Mouse (Mus musculus) midbrain, embryonic 14.5 days (tissue): ENCODE results near the gene Stc2. TPM values are rescaled to one million over a fixed set of nuclear protein-coding genes. Genes with fewer than 3 reads are reported as not detected.

ENCODE experiments used
- ATAC-seq: fragments of 200-750 bp; cut with Nextera tagmentation; 2 replicates; pipeline ENCODE4 v1.8.0; 2017; ENCODE audit warnings: moderate number of reproducible peaks, moderate library complexity; ENCODE audit not compliant: low FRiP score, low TSS enrichment
- DNase-seq: peaks from one replicate; pipeline ENCODE4 v3.0.0-alpha.2; 2015
- H3K27ac ChIP-seq: fragments of 300-500 bp; sonication (generic); replicated peaks from 2 replicates; pipeline ENCODE4 v1.5.1; 2014; ENCODE audit warnings: mild to moderate bottlenecking, low read depth, low read length, moderate library complexity
- H3K27me3 ChIP-seq: fragments of 300-500 bp; sonication (generic); 2 replicates; pipeline ENCODE4 v1.6.1; 2014; ENCODE audit warnings: low read length, control low read depth, mixed read lengths; ENCODE audit not compliant: control insufficient read depth, insufficient read depth
- H3K36me3 ChIP-seq: fragments of 300-500 bp; sonication (generic); 2 replicates; pipeline ENCODE4 v1.6.1; 2014; ENCODE audit warnings: low read length, control low read depth; ENCODE audit not compliant: control insufficient read depth, insufficient read depth
- H3K4me1 ChIP-seq: fragments of 300-500 bp; sonication (generic); 2 replicates; pipeline ENCODE4 v1.6.1; 2014; ENCODE audit warnings: mild to moderate bottlenecking, antibody characterized with exemption, low read length, control low read depth; ENCODE audit not compliant: control insufficient read depth, insufficient read depth
- H3K4me2 ChIP-seq: fragments of 300-500 bp; sonication (generic); 2 replicates; pipeline ENCODE4 v1.6.1; 2014; ENCODE audit warnings: mild to moderate bottlenecking, low read length, moderate library complexity
- H3K4me3 ChIP-seq: fragments of 300-500 bp; sonication (generic); replicated peaks from 2 replicates; pipeline ENCODE4 v1.5.1; 2014; ENCODE audit warnings: low read depth, low read length
- H3K9ac ChIP-seq: fragments of 300-500 bp; sonication (generic); replicated peaks from 2 replicates; pipeline ENCODE4 v1.6.1; 2014; ENCODE audit warnings: mild to moderate bottlenecking, low read length, moderate library complexity
- H3K9me3 ChIP-seq: fragments of 300-500 bp; sonication (generic); 2 replicates; pipeline ENCODE4 v1.6.1; 2016; ENCODE audit warnings: low read length, control low read depth, mixed read lengths; ENCODE audit not compliant: control insufficient read depth
- WGBS: fragments of 180-500 bp; shearing (Covaris S2); extraction: QIAGEN DNeasy Blood & Tissue Kit; methylation state at CpG from one replicate; pipeline ENCODE4 v1.1.7; 2014; 5-methylcytosine and 5-hydroxymethylcytosine counted together
- polyA plus RNA-seq: library from polyadenylated mRNA; unstranded; fragments of >200 nt; fragmentation: Nextera tagmentation; extraction: Ambion mirVana; gene quantifications from 2 replicates; pipeline ENCODE4 v1.2.1, GENCODE M21; 2014

Gene Stc2
- polyA plus RNA-seq, 1 experiment from 2014 or later, result 0.97 TPM

DNA sequence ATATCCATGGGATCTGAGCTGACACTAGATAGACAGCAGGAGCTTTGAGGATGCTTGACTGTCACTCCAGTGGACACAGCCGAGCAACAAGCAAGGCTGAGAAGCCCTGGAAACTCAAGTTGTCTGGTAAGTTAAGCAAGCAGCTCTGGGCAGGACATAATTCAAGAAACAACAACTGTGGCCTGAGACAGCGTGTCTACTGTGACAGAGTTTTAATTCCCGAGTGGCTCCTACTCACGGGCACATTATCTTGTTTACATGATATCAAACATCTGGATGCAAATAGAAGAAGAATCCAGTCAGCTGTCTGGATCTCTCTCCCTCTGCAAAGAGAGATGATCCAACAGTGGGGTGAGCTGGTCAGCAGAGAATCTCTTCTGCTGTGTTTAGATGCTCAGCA lies 19.0 kb upstream of the Stc2 start:
- Histone ChIP-seq H3K9me3 (no peaks in the 10 kb centered on the region), H3K27ac (no peak overlapping the region), H3K4me3 (no peak overlapping the region), H3K9ac (no peak overlapping the region), H3K27me3 (no peaks in the 10 kb centered on the region), H3K4me2 (no peak overlapping the region), H3K36me3 (no peaks in the 10 kb centered on the region), H3K4me1 (no peaks in the 10 kb centered on the region)
- 79% methylated on average over 4 of the region's 4 CpGs for WGBS
- DNase-seq (no peak), ATAC-seq (no peak)

DNA sequence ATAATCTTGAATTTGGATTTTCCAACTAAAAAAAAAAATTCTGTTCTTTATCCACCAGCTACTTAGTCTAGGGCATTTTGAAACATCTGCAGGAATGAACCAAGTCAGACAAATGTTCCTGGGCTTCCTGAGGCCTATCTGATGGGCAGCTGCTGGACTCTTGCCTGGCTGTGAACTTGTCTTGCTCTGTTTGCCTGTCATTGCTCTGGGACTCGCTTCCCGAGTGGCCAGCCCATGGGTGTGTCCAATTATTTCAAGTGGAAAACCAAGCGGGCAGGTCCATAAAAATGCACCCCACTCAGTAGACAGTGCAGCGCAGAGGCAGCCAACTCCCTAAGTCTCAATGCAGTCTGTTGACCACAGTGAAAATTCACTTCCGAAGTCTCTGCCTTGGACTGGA lies 17.7 kb upstream of the Stc2 start:
- WGBS, result 90% methylated on average over 5 of the region's 5 CpGs
- H3K9ac ChIP-seq, result no peak overlapping the region
- no peak for DNase-seq

DNA sequence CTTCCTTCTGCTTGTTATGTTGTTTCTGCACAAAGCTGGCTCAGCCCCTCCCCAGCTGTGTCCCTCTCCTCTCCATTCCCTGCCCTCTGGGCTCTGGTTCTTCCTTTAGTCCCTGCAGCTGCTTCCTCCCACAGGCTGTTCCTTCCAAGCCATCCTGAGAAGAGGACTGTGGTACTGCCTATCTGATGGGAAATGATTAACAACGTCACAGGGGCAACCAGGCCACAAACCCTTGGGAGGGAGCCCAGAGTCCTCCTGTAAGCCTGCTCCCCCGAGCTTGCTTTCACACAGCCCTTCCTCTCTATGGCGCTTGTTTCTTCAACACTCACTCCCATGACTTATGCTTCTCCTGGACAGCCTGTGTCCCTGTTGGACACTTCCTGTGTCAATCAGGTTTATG lies 16.7 kb upstream of the Stc2 start:
- H3K27me3 ChIP-seq, result no peaks in the 10 kb centered on the region
- H3K4me2 ChIP-seq, result no peak overlapping the region
- ATAC-seq (no peak), DNase-seq (no peak)
- H3K36me3 ChIP-seq, result no peaks in the 10 kb centered on the region
- H3K27ac ChIP-seq, result no peak overlapping the region
- no peak overlapping the region for H3K9ac ChIP-seq
- no peaks in the 10 kb centered on the region for H3K4me1 ChIP-seq
- H3K9me3 ChIP-seq, result no peaks in the 10 kb centered on the region
- H3K4me3 ChIP-seq, result no peak overlapping the region
- WGBS, result 83% methylated on average over 3 of the region's 3 CpGs

More for the DNA sequence above, 17.7 kb upstream of the Stc2 start:
- no peak for ATAC-seq
- Histone ChIP-seq H3K27me3 (no peaks in the 10 kb centered on the region), H3K4me1 (no peaks in the 10 kb centered on the region), H3K4me3 (no peak overlapping the region), H3K27ac (no peak overlapping the region), H3K36me3 (no peaks in the 10 kb centered on the region), H3K9me3 (no peaks in the 10 kb centered on the region), H3K4me2 (no peak overlapping the region)

DNA sequence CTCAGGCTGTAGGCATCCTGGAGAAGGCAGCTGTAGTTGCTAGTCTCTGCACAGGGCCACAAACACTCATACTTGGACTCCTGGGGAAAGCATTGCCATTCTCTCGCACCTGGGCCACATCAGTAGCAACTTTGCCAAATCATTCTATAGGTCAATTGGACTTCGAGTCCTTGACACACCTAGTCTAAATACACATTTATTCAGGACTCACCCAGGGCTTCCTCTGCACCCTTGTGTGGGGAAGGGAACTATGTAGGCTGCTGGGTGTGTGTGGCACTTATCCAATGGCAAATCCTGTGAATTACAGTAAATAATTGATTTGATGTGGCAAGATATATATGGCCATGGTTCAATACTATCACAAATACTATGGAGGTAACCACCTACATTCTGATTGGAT lies 14.1 kb upstream of the Stc2 start:
- 91% methylated on average over 2 of the region's 2 CpGs for whole genome bisulfite sequencing
- no peak for DNase-seq

DNA sequence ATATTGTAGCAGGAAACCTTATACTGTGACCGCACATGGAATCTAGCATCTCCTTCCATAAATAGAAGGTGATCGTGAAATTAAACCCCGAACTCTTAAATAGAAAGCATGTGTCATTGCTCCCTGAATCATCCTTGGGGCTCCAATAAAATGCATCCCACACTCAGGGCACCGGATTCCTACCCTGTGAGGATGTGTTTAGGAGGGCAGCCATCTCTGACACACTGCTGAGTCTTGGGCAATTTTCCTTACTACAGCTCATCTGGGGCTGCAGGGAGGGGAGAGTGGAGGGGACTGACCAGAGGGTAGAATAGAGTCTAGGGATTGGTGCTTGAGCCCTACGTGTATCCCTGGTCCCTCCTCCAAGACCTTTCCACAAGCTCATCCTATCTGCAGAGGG lies 12.3 kb upstream of the Stc2 start:
- no peak overlapping the region for H3K9ac ChIP-seq
- 82% methylated on average over 5 of the region's 5 CpGs for WGBS
- H3K9me3 ChIP-seq, result no peaks in the 10 kb centered on the region
- ATAC-seq (no peak), DNase-seq (no peak)
- no peaks in the 10 kb centered on the region for H3K4me1 ChIP-seq
- H3K4me3 ChIP-seq, result no peak overlapping the region
- H3K36me3 ChIP-seq, result no peaks in the 10 kb centered on the region
- no peak overlapping the region for H3K4me2 ChIP-seq
- H3K27me3 ChIP-seq, result no peaks in the 10 kb centered on the region
- H3K27ac ChIP-seq, result no peak overlapping the region

More for the DNA sequence above, 14.1 kb upstream of the Stc2 start:
- Histone ChIP-seq H3K4me1 (no peaks in the 10 kb centered on the region), H3K4me3 (no peak overlapping the region), H3K36me3 (no peaks in the 10 kb centered on the region), H3K4me2 (no peak overlapping the region), H3K9me3 (no peaks in the 10 kb centered on the region), H3K9ac (no peak overlapping the region), H3K27me3 (no peaks in the 10 kb centered on the region), H3K27ac (no peak overlapping the region)
- no peak for ATAC-seq

DNA sequence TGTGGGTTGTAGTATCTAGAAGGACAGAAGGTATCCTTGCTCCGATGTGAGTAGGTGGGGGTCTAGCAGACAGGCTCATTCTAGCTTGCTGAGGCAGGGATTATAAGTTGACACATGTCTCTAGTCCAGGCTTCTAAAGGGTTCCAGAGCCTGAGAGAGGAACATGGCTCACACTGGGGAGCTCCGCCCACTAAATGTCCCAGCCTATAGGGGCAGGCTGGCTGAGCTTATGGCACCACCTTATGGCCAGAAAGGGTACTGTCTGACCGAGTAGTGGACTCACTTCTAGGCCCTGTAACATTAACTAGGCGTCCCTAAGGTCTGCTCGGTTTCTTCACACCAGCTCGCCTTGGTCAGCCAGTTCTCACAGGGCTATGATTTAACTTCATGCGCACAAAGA lies 3.6 kb upstream of the Stc2 start:
- DNase-seq (peak; percentile 25), ATAC-seq (no peak)
- Histone ChIP-seq H3K9me3 (no peaks in the 10 kb centered on the region), H3K4me1 (peaks cover 13% of the 10 kb centered on the region), H3K4me2 (no peak overlapping the region), H3K27me3 (peaks cover 27% of the 10 kb centered on the region), H3K36me3 (no peaks in the 10 kb centered on the region), H3K27ac (no peak overlapping the region), H3K9ac (no peak overlapping the region), H3K4me3 (no peak overlapping the region)
- WGBS, result 59% methylated on average over 7 of the region's 7 CpGs

DNA sequence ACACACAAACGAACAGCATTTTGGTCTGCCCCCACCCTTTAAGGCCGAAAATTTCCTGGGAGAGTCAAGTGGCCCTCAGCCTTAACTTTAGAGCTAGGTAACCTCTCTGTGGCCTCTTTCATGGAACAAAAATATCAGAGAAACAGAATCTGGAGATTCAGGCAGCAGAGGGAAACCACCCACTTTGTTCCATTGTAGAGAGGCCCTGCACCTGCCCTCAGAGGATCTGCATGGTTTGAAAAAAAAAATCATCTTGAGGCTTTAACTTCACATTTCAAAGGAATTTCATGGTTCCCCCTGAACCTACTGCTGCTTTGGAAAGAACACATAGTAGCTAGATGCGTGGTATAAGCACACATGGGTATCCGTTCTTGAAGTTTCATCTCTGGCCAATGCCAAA lies 2.3 kb upstream of the Stc2 start:
- Histone ChIP-seq H3K4me3 (no peak overlapping the region), H3K9ac (no peak overlapping the region), H3K4me2 (no peak overlapping the region), H3K9me3 (no peaks in the 10 kb centered on the region), H3K27ac (no peak overlapping the region), H3K36me3 (no peaks in the 10 kb centered on the region), H3K4me1 (peaks cover 17% of the 10 kb centered on the region), H3K27me3 (peaks cover 30% of the 10 kb centered on the region)
- no peak for DNase-seq
- 80% methylated on average over 4 of the region's 4 CpGs for WGBS
- ATAC-seq, result no peak

DNA sequence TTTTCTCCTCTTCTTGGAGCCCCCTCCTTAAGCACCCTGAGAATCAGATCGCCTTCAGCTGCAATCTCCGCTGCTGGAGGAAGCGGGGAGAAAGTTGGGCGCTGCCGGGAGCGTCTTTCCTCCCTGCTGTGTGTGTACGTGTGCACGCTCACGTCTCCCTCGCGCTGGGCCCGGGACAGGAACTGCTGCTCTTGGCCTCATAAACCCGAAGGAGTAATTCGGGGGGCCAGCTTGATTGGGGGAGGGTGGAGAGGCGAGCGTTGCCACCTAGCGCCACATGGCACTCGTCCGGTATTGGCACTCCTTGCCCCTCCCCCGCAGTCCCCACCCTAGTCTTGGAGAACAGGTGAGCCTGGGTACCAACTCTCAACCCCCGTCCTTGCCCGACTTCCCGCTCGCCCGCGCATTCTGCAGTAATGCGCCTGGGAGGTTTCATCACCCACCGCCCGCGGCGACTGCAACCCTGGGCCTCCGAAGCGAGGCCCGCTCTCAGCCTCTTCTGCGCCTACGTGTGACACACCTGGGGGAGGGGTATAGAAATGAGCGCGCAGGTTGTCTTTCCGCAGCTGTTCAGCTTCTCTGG lies 1.5 kb upstream of the Stc2 start:
- H3K9me3 ChIP-seq, result no peaks in the 10 kb centered on the region
- H3K27ac ChIP-seq, result no peak overlapping the region
- peaks cover 30% of the 10 kb centered on the region for H3K27me3 ChIP-seq
- ATAC-seq (no peak), DNase-seq (peak; percentile 36)
- no peaks in the 10 kb centered on the region for H3K36me3 ChIP-seq
- H3K9ac ChIP-seq, result 0 out of 2 replicates have a peak overlapping the region, but pooled peaks have one; percentile 3
- H3K4me3 ChIP-seq, result peak overlapping the region; percentile 59
- H3K4me2 ChIP-seq, result peak overlapping the region; percentile 100
- peaks cover 17% of the 10 kb centered on the region for H3K4me1 ChIP-seq
- 2% methylated on average over 39 of the region's 39 CpGs for WGBS

DNA sequence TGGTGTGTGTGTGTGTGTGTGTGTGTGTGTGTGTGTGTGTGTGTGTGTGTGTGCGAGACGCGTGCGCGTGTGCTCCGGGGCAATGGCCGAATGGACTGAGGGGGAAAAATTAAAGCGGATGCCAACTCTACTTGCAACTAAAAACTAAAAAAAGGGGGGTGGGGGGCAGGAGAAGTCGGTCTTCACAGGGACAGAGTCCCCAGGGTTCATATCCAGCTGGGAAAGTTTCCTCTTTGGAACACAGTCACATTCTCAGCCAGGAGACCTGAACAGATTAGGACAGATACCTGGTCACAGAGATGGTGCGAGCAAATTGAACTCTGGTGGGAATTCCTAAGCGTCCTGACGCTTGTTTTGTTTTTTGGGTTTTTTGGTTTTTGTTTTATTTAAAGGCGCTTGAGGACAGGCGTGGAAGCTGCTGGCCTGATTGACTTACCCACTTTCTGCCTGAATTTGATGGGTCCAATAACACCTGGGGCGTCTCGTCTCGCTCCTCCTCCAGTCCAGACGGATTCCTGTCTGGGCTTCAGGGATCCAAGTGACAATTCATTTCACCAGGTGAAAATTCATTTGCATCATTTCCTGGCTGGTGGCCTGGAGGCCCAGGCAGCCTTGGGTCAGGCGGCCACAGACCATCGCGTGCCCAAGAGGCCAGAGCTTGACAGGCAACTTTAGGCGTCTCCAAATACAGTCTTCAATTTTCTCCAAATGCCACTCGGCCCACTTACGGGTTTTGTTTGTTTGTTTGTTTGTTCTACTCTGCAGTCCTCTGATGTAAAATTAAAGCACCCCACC lies 759 bp upstream of the Stc2 start:
- WGBS, result 2% methylated on average over 24 of the region's 24 CpGs
- Histone ChIP-seq H3K9ac (no peak overlapping the region), H3K27ac (no peak overlapping the region), H3K4me3 (peak overlapping the region; percentile 59), H3K27me3 (peaks cover 30% of the 10 kb centered on the region), H3K36me3 (no peaks in the 10 kb centered on the region), H3K4me1 (peaks cover 17% of the 10 kb centered on the region), H3K9me3 (no peaks in the 10 kb centered on the region), H3K4me2 (peak overlapping the region; percentile 100)
- DNase-seq, result peak; percentile 18
- no peak for ATAC-seq
